Mouse (Mus musculus): ENCODE data around the gene Exosc1. TPM values are rescaled to one million over a fixed set of nuclear protein-coding genes. Genes with fewer than 3 reads are reported as not detected.

Gene Exosc1
- polyA plus RNA-seq, 1 experiment from 2014 or later: 72.7 TPM

- ATAC-seq: no peak
- Histone ChIP-seq H3K36me3 (peaks cover 20% of the 10 kb centered on the region), H3K9ac (peak overlapping the region; percentile 70), H3K4me3 (peak overlapping the region; percentile 78), H3K9me3 (replicated peaks) (no peaks in the 10 kb centered on the region), H3K27me3 (replicated peaks) (no peaks in the 10 kb centered on the region), H3K27ac (0 out of 2 replicates have a peak overlapping the region, but pooled peaks have one; percentile 18), H3K4me1 (peaks cover 45% of the 10 kb centered on the region), H3K4me2 (peak overlapping the region; percentile 87)
- WGBS (ENCODE audit: insufficient replicate concordance): 22% methylated on average over 18 of the region's 18 CpGs
Measured at GRCm38 (mm10) chr19:41896319-41896711, 36.9 kb downstream of the Exosc1 start.

- H3K9ac ChIP-seq: peak within 1 kb of the TSS; percentile 70
- peaks cover 39% of the 10 kb centered on the region for H3K4me1 ChIP-seq
- peak within 1 kb of the TSS; percentile 87 for H3K4me2 ChIP-seq
- H3K36me3 ChIP-seq: peaks cover 26% of the 10 kb centered on the region
- H3K27ac ChIP-seq: peak within 1 kb of the TSS; percentile 58
- peak within 1 kb of the TSS; percentile 78 for H3K4me3 ChIP-seq
- H3K27me3 ChIP-seq (replicated peaks): no peaks in the 10 kb centered on the region
- no peaks in the 10 kb centered on the region for H3K9me3 ChIP-seq (replicated peaks)
- ATAC-seq: peak; percentile 86
- WGBS (ENCODE audit: insufficient replicate concordance): under 1% methylated on average over 46 of the region's 46 CpGs
Measured at GRCm38 (mm10) chr19:41895460-41896318, 37.5 kb downstream of the Exosc1 start, which contains the start of gene Rrp12. Rrp12 (minus strand) TSS chr19:41896173.

GRCm38 (mm10) chr19:41894959-41895358 is 38.3 kb downstream of the Exosc1 start:
- Histone ChIP-seq H3K9me3 (replicated peaks) (no peaks in the 10 kb centered on the region), H3K36me3 (peaks cover 34% of the 10 kb centered on the region), H3K27me3 (replicated peaks) (no peaks in the 10 kb centered on the region), H3K4me1 (peaks cover 33% of the 10 kb centered on the region), H3K9ac (peak overlapping the region; percentile 70), H3K27ac (peak overlapping the region; percentile 58), H3K4me2 (peak overlapping the region; percentile 87), H3K4me3 (peak overlapping the region; percentile 78)
- ATAC-seq: no peak
- WGBS (ENCODE audit: insufficient replicate concordance): 25% methylated on average over 7 of the region's 7 CpGs

GRCm38 (mm10) chr19:41888191-41888590 is 45.0 kb downstream of the Exosc1 start:
- H3K4me3 ChIP-seq: no peak overlapping the region
- peaks cover 95% of the 10 kb centered on the region for H3K36me3 ChIP-seq
- no peaks in the 10 kb centered on the region for H3K27me3 ChIP-seq (replicated peaks)
- peaks cover 10% of the 10 kb centered on the region for H3K4me1 ChIP-seq
- no peak for ATAC-seq
- no peak overlapping the region for H3K27ac ChIP-seq
- no peak overlapping the region for H3K4me2 ChIP-seq
- H3K9ac ChIP-seq: no peak overlapping the region
- no peaks in the 10 kb centered on the region for H3K9me3 ChIP-seq (replicated peaks)

GRCm38 (mm10) chr19:41883882-41884281 is 49.3 kb downstream of the Exosc1 start:
- H3K4me3 ChIP-seq: no peak overlapping the region
- no peaks in the 10 kb centered on the region for H3K9me3 ChIP-seq (replicated peaks)
- WGBS (ENCODE audit: insufficient replicate concordance): 82% methylated on average over 9 of the region's 9 CpGs
- H3K27me3 ChIP-seq (replicated peaks): no peaks in the 10 kb centered on the region
- 0 out of 2 replicates have a peak, but pooled peaks cover 3% of the 10 kb centered on the region for H3K4me1 ChIP-seq
- H3K4me2 ChIP-seq: no peak overlapping the region
- H3K9ac ChIP-seq: no peak overlapping the region
- H3K36me3 ChIP-seq: peaks cover 98% of the 10 kb centered on the region
- ATAC-seq: no peak
- no peak overlapping the region for H3K27ac ChIP-seq

- no peak overlapping the region for H3K9ac ChIP-seq
- H3K4me1 ChIP-seq: 0 out of 2 replicates have a peak, but pooled peaks cover 3% of the 10 kb centered on the region
- no peaks in the 10 kb centered on the region for H3K9me3 ChIP-seq (replicated peaks)
- no peak overlapping the region for H3K4me3 ChIP-seq
- no peak for ATAC-seq
- no peaks in the 10 kb centered on the region for H3K27me3 ChIP-seq (replicated peaks)
- H3K4me2 ChIP-seq: no peak overlapping the region
- H3K36me3 ChIP-seq: peaks cover 95% of the 10 kb centered on the region
- H3K27ac ChIP-seq: no peak overlapping the region
- WGBS (ENCODE audit: insufficient replicate concordance): 82% methylated on average over 4 of the region's 4 CpGs
Measured at GRCm38 (mm10) chr19:41881842-41882241, 51.4 kb downstream of the Exosc1 start.

- ATAC-seq: no peak
- Histone ChIP-seq H3K9ac (no peak overlapping the region), H3K27me3 (replicated peaks) (no peaks in the 10 kb centered on the region), H3K9me3 (replicated peaks) (no peaks in the 10 kb centered on the region), H3K27ac (no peak overlapping the region), H3K36me3 (peaks cover 97% of the 10 kb centered on the region), H3K4me2 (no peak overlapping the region), H3K4me1 (0 out of 2 replicates have a peak, but pooled peaks cover 6% of the 10 kb centered on the region), H3K4me3 (no peak overlapping the region)
- 88% methylated on average over 14 of the region's 14 CpGs for WGBS (ENCODE audit: insufficient replicate concordance)
Measured at GRCm38 (mm10) chr19:41874356-41874755, 58.9 kb downstream of the Exosc1 start.

Other genes starting within 250 kb of the Exosc1 start
- gene Slit1, start 189.8 kb downstream of the Exosc1 start, polyA plus RNA-seq (2016; fragmentation: Nextera tagmentation; extraction: Ambion mirVana): 0.07 and 0.10 TPM in 2 replicates
- 37.6 and 40.7 TPM in 2 replicates for gene Arhgap19, start 131.4 kb downstream of the Exosc1 start, polyA plus RNA-seq (2016; fragmentation: Nextera tagmentation; extraction: Ambion mirVana)
- 16.5 and 17.2 TPM in 2 replicates for gene Frat1, start 103.5 kb downstream of the Exosc1 start, polyA plus RNA-seq (2016; fragmentation: Nextera tagmentation; extraction: Ambion mirVana)
- gene Frat2, start 85.3 kb downstream of the Exosc1 start, polyA plus RNA-seq (2016; fragmentation: Nextera tagmentation; extraction: Ambion mirVana): 12.0 and 14.0 TPM in 2 replicates
- gene Rrp12, start 37.2 kb downstream of the Exosc1 start, polyA plus RNA-seq (2016; fragmentation: Nextera tagmentation; extraction: Ambion mirVana): 25.0 and 26.7 TPM in 2 replicates
- 355 and 377 TPM in 2 replicates for gene Pgam1, start 21.5 kb downstream of the Exosc1 start, polyA plus RNA-seq (2016; fragmentation: Nextera tagmentation; extraction: Ambion mirVana)
- gene Zdhhc16, start 57 bp upstream of the Exosc1 start, polyA plus RNA-seq (2016; fragmentation: Nextera tagmentation; extraction: Ambion mirVana): 47.3 and 48.1 TPM in 2 replicates
- gene Mms19, start 47.7 kb upstream of the Exosc1 start, polyA plus RNA-seq (2016; fragmentation: Nextera tagmentation; extraction: Ambion mirVana): 18.3 and 20.9 TPM in 2 replicates
- 5.6 and 5.7 TPM in 2 replicates for gene Ubtd1, start 48.3 kb upstream of the Exosc1 start, polyA plus RNA-seq (2016; fragmentation: Nextera tagmentation; extraction: Ambion mirVana)
- gene Ankrd2, start 102.6 kb upstream of the Exosc1 start, polyA plus RNA-seq (2016; fragmentation: Nextera tagmentation; extraction: Ambion mirVana): 0.11 and 0.20 TPM in 2 replicates
- gene Hoga1, start 112.2 kb upstream of the Exosc1 start, polyA plus RNA-seq (2016; fragmentation: Nextera tagmentation; extraction: Ambion mirVana): 11.6 and 11.9 TPM in 2 replicates
- 0.08 TPM in 1 of 2 replicates, not detected in the other for gene 4933411K16Rik, start 118.8 kb upstream of the Exosc1 start, polyA plus RNA-seq (2016; fragmentation: Nextera tagmentation; extraction: Ambion mirVana)
- 4.4 and 4.6 TPM in 2 replicates for gene Morn4, start 152.9 kb upstream of the Exosc1 start, polyA plus RNA-seq (2016; fragmentation: Nextera tagmentation; extraction: Ambion mirVana)
- gene Pi4k2a, start 157.0 kb upstream of the Exosc1 start, polyA plus RNA-seq (2016; fragmentation: Nextera tagmentation; extraction: Ambion mirVana): 17.3 and 18.7 TPM in 2 replicates
- 14.7 and 14.9 TPM in 2 replicates for gene Avpi1, start 195.6 kb upstream of the Exosc1 start, polyA plus RNA-seq (2016; fragmentation: Nextera tagmentation; extraction: Ambion mirVana)
- gene Marveld1, start 214.0 kb upstream of the Exosc1 start, polyA plus RNA-seq (2016; fragmentation: Nextera tagmentation; extraction: Ambion mirVana): 4.6 and 5.3 TPM in 2 replicates
- gene Zfyve27, start 230.5 kb upstream of the Exosc1 start, polyA plus RNA-seq (2016; fragmentation: Nextera tagmentation; extraction: Ambion mirVana): 11.6 and 13.2 TPM in 2 replicates

Data from liver, embryonic 12.5 days (tissue).